Mouse (Mus musculus): Measurements from ENCODE around the gene Minos1. TPM values are rescaled to one million over a fixed set of nuclear protein-coding genes. Genes with fewer than 3 reads are reported as not detected.
A peak's percentile ranks its signal among the peaks of the same experiment; 100 is the strongest.

Gene Minos1
- 459 and 517 TPM in 2 replicates for polyA plus RNA-seq (2015; fragmentation: Nextera tagmentation; extraction: Ambion mirVana)

DNA sequence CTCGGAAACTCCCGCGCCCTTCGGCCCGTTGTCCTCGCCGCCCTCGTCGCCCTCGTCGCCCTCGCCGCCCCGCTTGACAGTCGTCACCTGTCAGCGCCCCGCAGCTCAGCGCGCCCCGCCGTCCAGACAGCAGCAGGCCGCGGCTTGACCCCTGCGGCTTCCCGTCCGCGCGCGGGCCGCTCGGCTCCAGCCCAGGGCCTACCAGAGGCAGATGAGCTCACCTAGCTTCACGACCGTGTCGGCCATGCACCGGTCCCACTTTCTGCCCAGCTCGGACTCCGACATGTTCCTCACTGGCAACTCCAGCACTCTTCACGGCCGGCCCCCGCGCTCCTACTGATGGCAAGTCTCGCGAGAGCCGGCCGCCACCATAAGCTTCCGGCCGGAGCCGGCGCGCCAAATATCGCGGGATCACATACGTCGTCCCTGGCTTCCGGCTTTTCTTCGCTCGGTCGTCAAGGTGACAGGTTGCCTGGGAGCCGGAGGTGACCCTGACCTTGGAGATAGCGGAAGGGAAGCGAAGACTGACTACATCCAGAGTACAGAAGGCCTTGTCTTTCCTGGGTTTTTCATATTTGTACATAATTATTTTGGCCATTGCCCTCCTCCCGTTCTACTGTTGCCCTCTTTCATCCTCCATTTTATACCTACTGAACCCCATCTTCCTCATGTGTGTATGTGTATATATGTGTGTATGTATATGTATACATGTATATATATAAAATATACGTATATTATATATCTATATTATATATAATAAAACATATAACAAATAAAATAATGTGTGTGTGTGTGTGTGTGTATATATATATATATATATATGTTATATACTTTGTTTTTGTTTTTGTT is at the start of gene Minos1:
Gene Minos1, minus strand, starts transcription at position 413 of the 849 bp plus-strand sequence.
- H3K4me2 ChIP-seq: peak within 1 kb of the TSS; percentile 84
- H3K27me3 ChIP-seq: no peaks in the 10 kb centered on the region
- H3K4me3 ChIP-seq: peak within 1 kb of the TSS; percentile 99
- peaks cover 7% of the 10 kb centered on the region; the same call in 1 of the 2 replicates for H3K9me3 ChIP-seq
- H3K36me3 ChIP-seq: peaks cover 8% of the 10 kb centered on the region
- H3K9ac ChIP-seq: peak within 1 kb of the TSS; percentile 98
- peaks cover 26% of the 10 kb centered on the region for H3K4me1 ChIP-seq
- peak within 1 kb of the TSS; percentile 90 for H3K27ac ChIP-seq
- under 1% methylated on average over 63 of the region's 63 CpGs for WGBS
- ATAC-seq (ENCODE audit: insufficient number of reproducible peaks, insufficient read depth, low FRiP score, low TSS enrichment, low read depth): peak; percentile 94

DNA sequence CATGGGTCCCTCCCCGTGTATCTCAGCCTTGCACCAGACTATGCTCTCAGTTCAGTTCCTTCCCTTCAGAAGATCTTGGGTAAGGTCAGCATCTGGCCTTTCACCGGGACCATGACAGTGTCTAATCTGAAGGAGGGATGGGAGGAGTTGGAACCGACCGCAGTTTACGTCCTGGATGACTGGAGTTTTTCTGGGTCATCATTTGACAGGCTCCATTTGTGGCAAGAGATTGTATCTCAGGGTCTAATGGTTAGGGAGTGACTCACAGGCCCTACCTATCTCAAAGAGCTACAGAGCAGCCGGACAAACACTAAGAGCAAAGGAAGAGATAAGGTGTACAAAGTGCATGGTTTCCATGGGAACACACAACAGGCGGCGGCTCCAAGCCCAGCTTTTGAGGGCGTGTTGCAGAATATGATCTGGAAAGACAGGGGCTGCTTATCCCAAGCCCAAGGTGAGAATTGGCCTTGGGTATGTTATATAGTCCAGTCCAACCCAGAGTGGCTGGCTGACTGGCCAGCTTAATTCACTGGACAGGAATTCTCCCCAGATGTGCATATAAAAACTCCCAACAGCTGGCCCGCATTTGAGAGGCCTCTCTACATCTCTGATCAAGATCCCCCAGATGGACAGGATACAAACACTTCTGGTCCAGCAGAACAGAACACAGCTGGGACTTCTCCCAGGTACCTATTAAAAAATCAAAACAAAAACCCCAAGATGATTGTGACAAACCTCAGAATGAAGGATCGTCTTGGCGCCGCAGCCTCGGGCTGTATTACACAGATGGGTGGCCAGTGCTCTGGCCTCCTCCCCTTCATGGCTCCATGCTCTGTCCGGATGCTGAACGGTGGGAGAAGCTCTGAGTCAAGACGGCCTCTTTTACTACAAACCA is 49.1 kb upstream of the Minos1 start:
- Histone ChIP-seq H3K36me3 (no peaks in the 10 kb centered on the region), H3K4me1 (peaks cover 21% of the 10 kb centered on the region), H3K27ac (no peak overlapping the region; the same call in 1 of the 2 replicates), H3K4me2 (no peak overlapping the region), H3K4me3 (no peak overlapping the region), H3K27me3 (no peaks in the 10 kb centered on the region), H3K9ac (no peak overlapping the region), H3K9me3 (0 out of 2 replicates have a peak, but pooled peaks cover 4% of the 10 kb centered on the region)
- no peak for ATAC-seq (ENCODE audit: insufficient number of reproducible peaks, insufficient read depth, low FRiP score, low TSS enrichment, low read depth)
- 67% methylated on average over 17 of the region's 17 CpGs for WGBS

DNA sequence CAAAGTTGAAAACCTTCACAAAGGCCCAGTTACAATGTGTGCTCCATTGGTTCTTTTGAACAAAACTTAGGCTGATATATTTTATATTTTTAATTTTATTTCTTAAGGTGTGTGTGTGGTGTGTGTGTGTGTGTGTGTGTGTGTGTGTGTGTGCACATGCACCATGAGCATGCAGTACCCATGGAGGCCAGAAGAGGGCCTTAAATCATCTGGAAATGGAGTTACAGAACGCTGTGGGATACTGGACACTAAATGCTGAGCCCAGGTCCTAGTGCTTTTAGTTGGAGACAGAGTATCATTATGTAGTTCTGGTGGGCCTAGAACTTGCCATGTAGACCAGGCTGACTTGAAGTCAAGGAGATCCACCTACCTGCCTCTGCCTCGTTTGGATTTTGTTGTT is 48.3 kb upstream of the Minos1 start:
- ATAC-seq (ENCODE audit: insufficient number of reproducible peaks, insufficient read depth, low FRiP score, low TSS enrichment, low read depth): no peak
- Histone ChIP-seq H3K27me3 (no peaks in the 10 kb centered on the region), H3K36me3 (no peaks in the 10 kb centered on the region), H3K9ac (no peak overlapping the region), H3K4me3 (no peak overlapping the region), H3K9me3 (0 out of 2 replicates have a peak, but pooled peaks cover 4% of the 10 kb centered on the region), H3K4me2 (no peak overlapping the region), H3K27ac (no peak overlapping the region), H3K4me1 (peaks cover 28% of the 10 kb centered on the region)
- WGBS: 84% methylated on average over 2 of the region's 2 CpGs

DNA sequence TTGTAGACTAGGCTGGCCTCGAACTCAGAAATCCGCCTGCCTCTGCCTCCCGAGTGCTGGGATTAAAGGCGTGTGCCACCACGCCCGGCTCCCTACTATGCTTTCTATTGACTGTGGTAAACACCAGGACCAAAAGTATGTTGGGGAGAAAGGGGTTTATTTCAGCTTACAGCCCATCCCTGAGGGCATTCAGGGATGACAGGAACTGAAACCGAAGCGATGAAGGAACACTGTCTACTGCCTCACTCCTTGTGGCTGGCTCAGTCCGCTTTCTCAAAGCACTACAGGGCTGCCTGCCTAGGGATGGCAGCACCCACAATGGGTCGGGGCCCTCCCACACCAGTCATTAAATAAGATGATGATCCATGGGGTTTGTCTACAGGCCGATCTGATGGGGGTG is 47.5 kb upstream of the Minos1 start:
- H3K27me3 ChIP-seq: no peaks in the 10 kb centered on the region
- no peak for ATAC-seq (ENCODE audit: insufficient number of reproducible peaks, insufficient read depth, low FRiP score, low TSS enrichment, low read depth)
- no peak overlapping the region for H3K27ac ChIP-seq
- 0 out of 2 replicates have a peak, but pooled peaks cover 4% of the 10 kb centered on the region for H3K9me3 ChIP-seq
- H3K4me2 ChIP-seq: no peak overlapping the region
- no peaks in the 10 kb centered on the region for H3K36me3 ChIP-seq
- 94% methylated on average over 11 of the region's 11 CpGs for WGBS
- H3K4me1 ChIP-seq: peaks cover 32% of the 10 kb centered on the region
- H3K4me3 ChIP-seq: no peak overlapping the region
- H3K9ac ChIP-seq: no peak overlapping the region

DNA sequence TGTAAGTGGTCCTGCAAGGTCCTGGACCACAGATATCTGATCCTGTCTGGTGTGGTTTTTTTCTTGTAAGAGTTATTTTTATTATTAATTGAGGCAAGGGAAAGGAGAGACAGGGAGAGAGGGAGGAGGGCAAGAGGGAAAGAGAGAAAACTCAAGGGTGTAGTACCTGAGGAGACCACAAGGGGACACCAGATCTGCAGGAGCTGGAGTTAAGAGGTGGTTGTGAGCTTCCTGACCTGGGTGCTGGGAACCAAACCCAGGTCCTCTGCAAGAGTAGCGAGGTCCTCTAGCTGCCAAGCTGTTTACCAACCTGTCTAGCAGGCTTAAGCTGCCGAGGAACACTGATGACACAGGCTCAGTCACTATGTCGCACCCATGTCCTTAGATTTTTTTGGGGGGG is 47.0 kb upstream of the Minos1 start:
- WGBS: 93% methylated on average over 3 of the region's 3 CpGs
- Histone ChIP-seq H3K9ac (no peak overlapping the region), H3K4me2 (no peak overlapping the region), H3K27ac (no peak overlapping the region), H3K9me3 (0 out of 2 replicates have a peak, but pooled peaks cover 4% of the 10 kb centered on the region), H3K4me1 (peaks cover 32% of the 10 kb centered on the region), H3K36me3 (no peaks in the 10 kb centered on the region), H3K27me3 (no peaks in the 10 kb centered on the region), H3K4me3 (no peak overlapping the region)
- ATAC-seq (ENCODE audit: insufficient number of reproducible peaks, insufficient read depth, low FRiP score, low TSS enrichment, low read depth): no peak

DNA sequence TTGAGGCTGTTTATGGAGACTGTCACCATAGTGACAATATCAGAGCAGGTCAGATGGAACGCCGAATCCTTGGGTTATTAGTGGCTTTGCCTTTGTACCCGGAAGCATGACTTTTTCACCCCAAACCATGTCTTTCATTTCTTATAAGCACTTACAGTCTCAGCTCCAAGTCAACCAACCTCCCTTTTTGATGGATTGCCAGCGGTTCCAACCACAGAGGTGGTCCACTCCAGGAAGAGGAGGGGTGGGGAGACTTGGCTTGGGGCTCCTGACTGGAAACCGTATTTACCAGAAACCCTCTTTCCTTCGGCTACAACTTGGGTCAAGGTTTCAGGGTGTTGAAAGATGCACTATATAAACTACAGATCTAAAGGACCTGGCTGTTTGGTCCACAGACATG is 45.1 kb upstream of the Minos1 start:
- Histone ChIP-seq H3K4me3 (no peak overlapping the region), H3K27ac (peak overlapping the region; percentile 69), H3K27me3 (no peaks in the 10 kb centered on the region), H3K9ac (no peak overlapping the region), H3K4me2 (peak overlapping the region; percentile 12; the same call in 1 of the 2 replicates), H3K4me1 (peaks cover 32% of the 10 kb centered on the region), H3K9me3 (0 out of 2 replicates have a peak, but pooled peaks cover 4% of the 10 kb centered on the region), H3K36me3 (no peaks in the 10 kb centered on the region)
- ATAC-seq (ENCODE audit: insufficient number of reproducible peaks, insufficient read depth, low FRiP score, low TSS enrichment, low read depth): no peak
- WGBS: 43% methylated on average over 6 of the region's 6 CpGs

DNA sequence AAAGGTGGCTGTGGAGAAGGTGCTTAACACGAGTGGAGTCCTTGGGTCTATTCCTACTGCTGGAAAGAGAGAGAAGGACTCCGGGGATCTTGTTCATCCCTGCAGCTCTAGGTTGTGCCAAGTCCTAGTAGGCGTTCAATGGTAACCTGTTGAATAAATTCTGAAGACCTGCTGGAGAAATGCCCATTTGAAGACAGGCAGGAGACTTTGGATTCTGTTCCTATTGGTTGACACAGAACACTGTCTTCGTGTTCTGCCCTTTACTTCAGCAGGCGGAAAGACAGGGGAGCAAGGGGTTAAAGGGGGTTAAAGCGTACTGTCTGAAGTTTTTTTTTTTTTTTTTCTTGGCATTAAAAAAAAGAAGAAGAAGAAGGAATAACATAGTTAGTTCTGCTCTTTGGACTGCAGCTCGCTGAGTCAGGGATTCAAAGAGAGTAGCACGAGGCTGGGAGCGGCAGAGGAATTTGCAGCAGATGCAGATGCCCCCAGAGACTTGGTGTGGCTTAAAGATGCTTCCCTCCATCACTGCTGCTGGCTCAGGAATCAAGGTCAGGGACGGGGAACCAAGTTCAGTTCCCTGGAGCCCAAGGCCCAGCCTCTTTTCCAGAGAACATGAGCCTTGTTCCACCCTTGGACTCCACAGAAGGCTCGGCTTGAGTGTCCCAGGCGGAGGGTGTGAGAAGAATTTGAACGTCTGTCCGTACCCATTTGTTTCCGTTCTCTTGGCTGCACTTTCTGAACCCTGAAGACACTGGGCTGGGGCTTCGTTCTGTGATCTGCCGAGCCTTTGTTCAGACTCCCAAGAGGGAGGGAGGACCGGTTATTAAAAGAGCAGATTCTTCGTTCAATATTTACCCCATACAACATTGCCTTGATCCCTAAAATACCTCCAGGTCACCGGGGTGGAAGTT is 44.4 kb upstream of the Minos1 start:
- Histone ChIP-seq H3K4me2 (peak overlapping the region; percentile 12), H3K9me3 (0 out of 2 replicates have a peak, but pooled peaks cover 4% of the 10 kb centered on the region), H3K27ac (peak overlapping the region; percentile 69), H3K9ac (no peak overlapping the region), H3K4me3 (no peak overlapping the region), H3K36me3 (no peaks in the 10 kb centered on the region), H3K27me3 (no peaks in the 10 kb centered on the region), H3K4me1 (peaks cover 36% of the 10 kb centered on the region)
- no peak for ATAC-seq (ENCODE audit: insufficient number of reproducible peaks, insufficient read depth, low FRiP score, low TSS enrichment, low read depth)
- 36% methylated on average over 20 of the region's 20 CpGs for WGBS

DNA sequence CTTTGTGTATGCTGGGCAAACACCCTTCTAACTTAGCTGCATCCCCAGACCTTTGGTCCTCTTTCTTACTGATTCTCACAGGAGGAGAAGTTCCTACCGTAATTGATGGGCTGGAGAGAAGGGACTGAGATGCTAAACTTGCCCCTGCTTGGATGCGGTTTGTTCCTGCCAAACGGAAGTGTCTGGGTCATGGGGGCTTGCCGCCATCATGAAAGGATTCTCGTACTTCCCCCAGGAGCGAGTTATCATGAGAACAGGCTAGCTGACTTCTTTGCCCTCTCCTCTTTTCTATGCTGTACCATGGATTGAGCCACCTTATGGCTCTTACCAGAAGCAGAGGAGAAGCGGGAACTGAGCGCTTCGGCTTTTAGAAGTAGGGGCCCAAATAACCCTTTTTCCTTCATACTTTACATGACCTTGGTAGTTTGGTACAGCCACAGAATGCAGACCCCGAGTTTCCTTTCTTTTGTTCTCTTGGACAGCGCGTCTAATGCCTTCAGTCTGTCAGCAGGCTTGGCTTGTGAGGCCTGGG is 38.9 kb upstream of the Minos1 start:
- Histone ChIP-seq H3K9ac (no peak overlapping the region), H3K9me3 (no peaks in the 10 kb centered on the region), H3K27me3 (no peaks in the 10 kb centered on the region), H3K36me3 (no peaks in the 10 kb centered on the region), H3K4me3 (no peak overlapping the region), H3K27ac (no peak overlapping the region), H3K4me2 (no peak overlapping the region), H3K4me1 (peaks cover 28% of the 10 kb centered on the region)
- no peak for ATAC-seq (ENCODE audit: insufficient number of reproducible peaks, insufficient read depth, low FRiP score, low TSS enrichment, low read depth)
- 58% methylated on average over 12 of the region's 12 CpGs for WGBS

DNA sequence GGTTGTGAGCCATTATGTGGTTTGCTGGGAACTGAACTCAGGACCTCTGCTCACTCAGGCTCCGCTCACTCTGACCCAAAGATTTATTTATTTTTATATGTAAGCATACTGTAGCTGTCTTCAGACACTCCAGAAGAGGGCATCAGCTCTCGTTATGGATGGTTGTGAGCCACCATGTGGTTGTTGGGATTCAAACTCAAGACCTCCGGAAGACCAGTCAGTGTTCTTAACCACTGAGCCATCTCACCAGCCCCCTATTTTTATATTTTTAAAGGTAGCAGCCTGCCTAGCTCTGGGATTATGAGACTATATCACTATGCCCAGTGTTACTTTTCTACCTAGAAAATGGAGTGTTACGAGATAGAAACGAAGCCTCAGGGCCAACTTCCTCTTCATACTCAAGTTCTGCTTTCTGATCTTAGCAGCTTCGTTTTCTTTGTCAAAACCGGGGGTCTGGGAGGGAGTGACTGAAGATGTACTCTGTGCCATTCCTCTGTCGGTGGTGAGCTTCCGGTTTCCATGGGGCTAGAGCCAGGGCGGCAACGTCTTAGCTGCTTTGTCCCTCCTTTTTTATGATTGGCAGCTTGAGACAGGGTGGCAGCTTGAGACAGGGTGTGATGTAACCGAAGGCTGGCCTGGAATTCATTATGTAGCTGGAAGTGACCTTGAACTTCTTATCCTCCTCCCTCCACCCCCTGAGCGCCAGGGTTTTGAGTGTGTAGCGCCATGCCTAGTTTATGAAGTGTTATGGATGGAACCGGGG is 38.3 kb upstream of the Minos1 start:
- H3K4me1 ChIP-seq: peaks cover 22% of the 10 kb centered on the region
- H3K9ac ChIP-seq: no peak overlapping the region
- H3K27me3 ChIP-seq: no peaks in the 10 kb centered on the region
- no peak overlapping the region for H3K4me2 ChIP-seq
- no peaks in the 10 kb centered on the region for H3K36me3 ChIP-seq
- no peak for ATAC-seq (ENCODE audit: insufficient number of reproducible peaks, insufficient read depth, low FRiP score, low TSS enrichment, low read depth)
- WGBS: 57% methylated on average over 15 of the region's 15 CpGs
- no peak overlapping the region for H3K4me3 ChIP-seq
- H3K27ac ChIP-seq: no peak overlapping the region
- H3K9me3 ChIP-seq: no peaks in the 10 kb centered on the region

DNA sequence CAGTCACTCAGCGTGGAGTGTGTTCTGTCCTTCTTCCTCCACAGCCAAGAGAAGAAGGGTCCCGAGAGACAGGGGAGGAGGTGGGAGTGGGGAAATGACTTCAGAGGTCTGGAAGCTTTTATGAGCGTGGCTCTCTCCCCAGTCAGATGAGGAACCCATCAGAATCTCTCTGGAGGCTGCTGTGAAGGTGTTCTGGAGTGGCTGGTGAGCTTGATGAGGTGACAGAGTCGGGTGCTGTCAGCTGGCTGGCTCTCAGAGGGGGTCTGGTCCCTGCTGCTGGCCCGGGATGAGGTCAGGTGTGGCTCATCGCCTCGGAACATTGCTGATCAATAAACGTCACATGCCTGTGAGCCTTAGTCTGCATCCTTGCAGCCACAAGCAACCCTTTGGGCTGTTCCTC is 36.2 kb upstream of the Minos1 start:
- no peak for ATAC-seq (ENCODE audit: insufficient number of reproducible peaks, insufficient read depth, low FRiP score, low TSS enrichment, low read depth)
- H3K9me3 ChIP-seq: no peaks in the 10 kb centered on the region
- peaks cover 18% of the 10 kb centered on the region for H3K4me1 ChIP-seq
- no peak overlapping the region for H3K9ac ChIP-seq
- 72% methylated on average over 8 of the region's 8 CpGs for WGBS
- no peaks in the 10 kb centered on the region for H3K27me3 ChIP-seq
- H3K4me3 ChIP-seq: no peak overlapping the region
- H3K27ac ChIP-seq: no peak overlapping the region
- no peak overlapping the region for H3K4me2 ChIP-seq
- no peaks in the 10 kb centered on the region for H3K36me3 ChIP-seq
